Mouse (Mus musculus): ENCODE measurements around the gene Il13. TPM values are rescaled to one million over a fixed set of nuclear protein-coding genes. Genes with fewer than 3 reads are reported as not detected.

Gene Il13
- polyA plus RNA-seq (2012; rRNA removed): 0.09 TPM in 1 of 2 replicates, not detected in the other

DNA sequence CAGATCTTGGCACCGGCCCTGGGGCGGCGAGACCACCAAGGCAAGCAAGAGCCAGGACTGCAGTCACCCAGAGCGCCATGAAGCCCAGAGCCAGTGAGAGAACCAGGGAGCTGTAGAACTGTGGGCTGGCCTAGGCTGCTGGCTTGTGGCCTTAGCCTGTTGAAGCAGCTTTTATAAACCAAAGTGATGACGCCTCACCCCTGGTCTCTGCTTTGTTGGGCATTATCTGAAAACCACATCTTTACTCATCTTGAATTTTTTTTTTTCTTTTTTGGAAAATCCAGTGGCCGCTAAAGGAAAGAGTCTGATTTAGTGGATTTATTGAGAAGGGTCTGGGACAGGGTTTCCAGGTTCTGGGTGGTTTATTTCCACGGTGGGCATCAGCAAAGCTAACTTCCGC lies at the start of gene Il13:
Gene Il13 (minus strand): TSS at position 147 of the 400 bp plus-strand sequence.
- 96% methylated on average over 8 of the region's 8 CpGs for WGBS
- no peak for DNase-seq (ENCODE audit: low read depth, low spot score)

- WGBS: 86% methylated on average over 9 of the region's 9 CpGs
- no peak for DNase-seq (ENCODE audit: low read depth, low spot score)
These were observed 48.6 kb upstream of the Il13 start for GRCm38 (mm10) chr11:53682994-53683530.

DNA sequence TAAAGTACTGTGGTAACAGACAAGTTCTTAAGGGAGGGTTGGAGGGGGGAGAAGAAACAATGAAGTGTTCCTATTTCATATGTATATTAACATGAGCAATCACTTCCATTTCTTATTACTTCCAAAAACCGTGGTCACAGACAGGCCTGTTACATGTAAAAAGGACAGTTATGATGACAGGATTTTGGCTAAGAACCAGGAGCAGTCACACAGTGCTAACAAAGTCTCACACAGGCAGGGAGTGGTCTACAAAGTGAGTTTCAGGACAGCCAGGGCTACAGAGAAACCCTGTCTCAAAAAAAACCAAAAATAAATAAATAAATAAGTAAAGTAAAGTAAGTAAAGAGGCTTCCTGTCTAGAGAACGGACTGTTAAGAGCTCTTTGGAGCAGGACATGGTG lies 47.7 kb upstream of the Il13 start:
- DNase-seq (ENCODE audit: low read depth, low spot score): no peak
- WGBS: 78% methylated on average over 2 of the region's 2 CpGs

DNA sequence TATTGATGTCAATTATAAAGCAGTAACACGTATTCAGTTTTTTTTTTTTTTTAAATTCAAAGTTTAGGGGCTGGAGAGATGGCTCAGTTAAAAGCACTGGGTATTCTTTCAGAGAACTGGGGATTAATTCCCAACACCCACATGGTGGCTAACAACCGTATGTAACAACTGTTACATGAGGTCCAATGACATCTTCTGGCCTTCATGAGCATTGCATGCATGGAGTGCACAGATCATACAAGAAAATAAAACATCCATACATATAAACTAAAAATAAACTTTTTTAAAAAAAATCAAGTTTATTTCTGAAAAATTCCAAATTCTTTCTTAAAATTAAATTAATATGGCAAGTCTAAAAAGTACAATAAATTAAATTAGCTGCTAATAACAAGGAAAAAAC lies 47.2 kb upstream of the Il13 start:
- 97% methylated on average over 2 of the region's 2 CpGs for WGBS
- DNase-seq (ENCODE audit: low read depth, low spot score): no peak

- no peak for DNase-seq (ENCODE audit: low read depth, low spot score)
- WGBS: 78% methylated on average over 4 of the region's 4 CpGs
These were observed 45.6 kb upstream of the Il13 start for GRCm38 (mm10) chr11:53680141-53680540.

GRCm38 (mm10) chr11:53671414-53671813 lies 36.9 kb upstream of the Il13 start:
- 95% methylated on average over 4 of the region's 4 CpGs for WGBS
- DNase-seq (ENCODE audit: low read depth, low spot score): no peak

DNA sequence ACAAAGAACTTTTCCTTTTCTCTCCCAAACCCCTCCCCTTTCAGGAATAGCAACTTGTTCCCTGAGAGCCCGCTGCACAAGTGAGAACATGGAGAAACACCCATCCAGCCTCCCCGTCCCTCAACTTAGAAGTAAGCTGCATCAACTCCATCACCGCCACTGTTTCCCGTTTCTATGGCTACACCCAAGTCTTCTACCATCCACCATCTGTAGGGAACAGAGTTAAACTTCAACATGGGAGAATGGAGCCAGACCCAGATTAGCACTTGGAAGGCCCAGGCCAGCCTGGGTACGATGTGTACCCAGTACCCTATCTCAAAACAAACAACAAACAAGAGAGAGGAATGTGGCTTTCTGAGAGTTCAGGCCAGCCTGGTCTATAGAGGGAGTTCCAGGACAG lies 29.6 kb upstream of the Il13 start:
- DNase-seq (ENCODE audit: low read depth, low spot score): no peak
- 81% methylated on average over 5 of the region's 5 CpGs for WGBS

DNA sequence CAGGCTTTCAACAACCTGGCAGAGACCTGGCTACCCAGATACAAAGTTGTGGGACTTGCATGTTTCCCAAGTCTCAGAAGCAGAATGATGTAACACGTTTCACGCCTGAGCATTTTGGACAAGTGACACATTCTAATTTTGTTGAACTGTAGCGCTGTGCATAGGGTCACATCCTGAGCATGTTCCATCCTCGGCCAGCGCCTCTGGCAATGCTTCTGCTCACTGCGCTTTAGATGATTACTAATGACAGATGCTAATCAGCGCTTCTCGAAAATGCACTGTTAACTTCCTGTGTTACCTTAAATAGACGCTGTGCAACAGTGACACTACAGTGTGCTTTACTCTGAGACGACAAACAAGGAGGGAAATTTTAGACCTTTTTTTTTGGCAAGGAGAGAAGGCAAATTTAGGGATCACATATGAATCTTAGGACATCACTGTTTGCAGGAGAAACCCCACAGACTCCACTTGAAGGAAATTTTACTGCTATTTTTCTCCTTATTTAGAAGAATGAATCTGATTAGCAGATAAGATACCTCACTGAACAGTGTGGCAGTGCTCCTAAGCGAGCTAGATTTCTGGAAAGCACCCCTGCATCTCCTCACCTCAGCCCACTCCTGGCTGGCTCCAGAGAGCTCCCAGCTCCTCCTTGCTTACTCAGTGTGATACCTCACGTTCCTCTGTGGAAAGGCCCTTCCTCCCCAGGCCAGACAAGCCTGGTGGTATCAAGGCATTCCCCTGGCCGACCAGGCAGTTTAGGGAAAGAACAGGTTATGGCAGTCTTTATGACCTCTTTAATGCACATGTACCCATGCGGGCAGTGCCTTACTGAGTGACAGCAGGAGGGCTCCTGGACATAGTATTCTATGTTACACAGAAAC lies 28.5 kb upstream of the Il13 start:
- WGBS: 75% methylated on average over 14 of the region's 14 CpGs
- DNase-seq (ENCODE audit: low read depth, low spot score): no peak

GRCm38 (mm10) chr11:53657828-53658227 lies 23.3 kb upstream of the Il13 start:
- no peak for DNase-seq (ENCODE audit: low read depth, low spot score)
- 91% methylated on average over 6 of the region's 6 CpGs for WGBS

- WGBS: 91% methylated on average over 8 of the region's 8 CpGs
- no peak for DNase-seq (ENCODE audit: low read depth, low spot score)
These were observed 22.9 kb upstream of the Il13 start for GRCm38 (mm10) chr11:53657381-53657780.

DNA sequence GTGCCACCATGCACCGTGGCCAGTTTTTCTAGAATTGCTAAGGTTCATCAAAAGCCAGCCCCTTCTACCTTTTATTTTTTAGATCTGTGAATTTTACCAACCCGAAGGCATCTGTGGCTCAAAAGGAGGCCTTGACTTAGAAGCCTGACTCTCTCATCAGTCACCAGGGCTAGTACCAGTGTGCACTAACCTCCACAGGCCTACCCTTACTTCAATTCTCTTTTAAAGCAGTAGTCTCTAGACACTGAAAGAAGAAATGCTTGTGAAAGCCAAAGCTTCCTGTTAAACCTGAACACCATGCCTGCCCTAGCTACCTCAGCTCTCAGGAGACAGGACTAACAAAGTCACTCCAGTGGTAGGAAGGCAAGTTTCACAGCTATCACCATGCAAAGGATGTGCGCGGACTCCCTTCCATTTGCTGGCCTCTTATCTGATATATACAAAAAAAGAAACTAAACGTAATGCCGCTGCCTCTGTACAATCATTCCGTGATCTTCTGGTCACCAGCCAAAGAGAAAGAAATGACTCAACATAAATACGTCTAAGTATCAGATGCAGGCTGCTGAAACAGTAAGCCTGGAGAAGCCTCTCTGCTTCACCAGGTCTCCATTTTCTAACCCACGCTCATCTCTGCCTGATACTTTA lies 22.2 kb upstream of the Il13 start:
- WGBS: 78% methylated on average over 9 of the region's 9 CpGs
- DNase-seq (ENCODE audit: low read depth, low spot score): no peak

DNA sequence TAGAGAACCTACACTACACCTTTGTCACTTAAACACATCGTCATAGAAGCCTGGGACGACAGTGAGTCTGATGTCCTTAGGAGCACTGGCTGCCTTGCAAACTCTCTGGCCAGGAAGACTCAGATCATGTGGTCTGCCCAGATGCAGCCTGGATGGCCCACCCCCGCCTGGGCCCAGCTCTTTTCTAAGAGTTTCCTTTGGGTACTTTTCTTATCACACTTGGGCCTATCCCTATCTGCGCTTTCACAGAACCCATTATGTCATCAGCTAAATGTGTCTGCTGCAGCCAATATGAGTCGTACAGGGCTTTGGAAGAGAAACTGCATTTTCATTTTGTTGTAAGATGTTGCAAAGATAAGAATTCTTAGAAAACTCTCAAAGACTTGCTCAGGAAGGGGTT lies 20.5 kb upstream of the Il13 start:
- DNase-seq (ENCODE audit: low read depth, low spot score): no peak
- 87% methylated on average over 5 of the region's 5 CpGs for WGBS

- DNase-seq (ENCODE audit: low read depth, low spot score): no peak
- WGBS: 83% methylated on average over 2 of the region's 2 CpGs
These were observed 17.9 kb upstream of the Il13 start for GRCm38 (mm10) chr11:53652427-53652826.

DNA sequence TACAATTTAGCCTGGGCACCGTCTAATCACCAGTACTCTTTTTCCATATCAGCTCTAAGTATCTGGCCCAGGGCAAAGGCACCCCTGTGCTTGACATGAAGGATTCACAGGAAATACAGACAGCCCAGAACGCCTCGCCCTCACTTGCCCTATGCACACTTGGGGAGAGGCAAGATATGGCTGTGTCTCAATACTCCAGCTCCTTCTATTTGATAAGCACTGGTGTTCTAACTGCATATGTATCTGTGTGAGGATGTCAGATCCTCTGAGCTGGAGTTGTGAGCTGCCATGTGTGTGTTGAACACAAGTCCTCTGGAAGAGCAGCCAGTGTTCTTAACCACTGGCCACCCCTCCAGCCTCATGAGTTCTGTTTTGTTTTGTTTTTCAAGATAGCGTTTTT lies 16.9 kb upstream of the Il13 start:
- 93% methylated on average over 4 of the region's 4 CpGs for WGBS
- no peak for DNase-seq (ENCODE audit: low read depth, low spot score)

- DNase-seq (ENCODE audit: low read depth, low spot score): no peak
- 68% methylated on average over 5 of the region's 5 CpGs for WGBS
These were observed 9.5 kb upstream of the Il13 start for GRCm38 (mm10) chr11:53644017-53644416.

DNA sequence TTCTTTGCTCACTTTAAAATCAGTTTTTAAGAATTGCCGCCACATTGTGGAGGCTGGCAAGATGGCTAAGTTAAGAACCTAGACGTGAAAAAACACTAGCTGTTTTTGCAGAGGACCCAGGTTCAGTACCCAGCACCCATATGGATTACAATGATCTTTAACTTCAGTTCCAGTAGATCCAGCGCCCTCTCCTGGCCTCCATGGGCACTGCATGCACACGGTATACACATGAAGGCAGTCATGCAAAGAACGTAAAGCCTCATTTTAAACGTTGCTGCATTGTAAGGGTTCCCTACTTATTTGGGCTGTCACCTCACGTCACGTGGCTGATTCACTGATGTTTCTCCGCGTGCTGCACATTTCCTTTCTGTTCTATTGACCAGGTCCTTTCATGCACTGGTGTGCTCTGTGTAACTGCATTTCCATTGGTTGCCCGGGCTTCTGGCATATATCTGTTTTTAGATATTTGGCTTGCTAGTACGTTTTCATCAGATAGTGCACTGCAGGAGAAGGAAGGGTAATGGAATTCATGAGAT lies 8.3 kb upstream of the Il13 start:
- no peak for DNase-seq (ENCODE audit: low read depth, low spot score)
- WGBS: 81% methylated on average over 12 of the region's 12 CpGs

DNA sequence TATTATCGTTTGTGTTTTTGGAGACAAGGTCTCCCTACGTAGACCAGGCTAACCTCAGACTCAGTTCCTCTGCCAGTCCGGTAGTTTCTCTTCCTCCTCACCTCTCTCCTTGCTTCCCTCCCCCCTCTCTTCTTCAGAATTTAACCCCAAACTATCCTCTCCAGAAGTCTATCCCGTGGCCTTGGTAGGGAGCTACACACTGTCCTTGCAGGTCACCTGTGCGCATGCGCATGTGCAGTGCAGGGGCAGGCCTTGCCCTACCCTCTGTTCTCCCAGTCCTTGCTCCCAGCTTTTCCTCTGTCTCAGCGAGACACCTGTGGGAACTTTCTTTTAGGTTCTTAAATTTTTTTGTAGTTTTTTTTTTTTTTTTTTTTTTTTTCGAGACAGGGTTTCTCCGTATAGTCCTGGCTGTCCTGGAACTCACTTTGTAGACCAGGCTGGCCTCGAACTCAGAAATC lies 3.3 kb upstream of the Il13 start:
- DNase-seq (ENCODE audit: low read depth, low spot score): no peak
- WGBS: 72% methylated on average over 10 of the region's 10 CpGs

GRCm38 (mm10) chr11:53637046-53637802 lies 2.7 kb upstream of the Il13 start:
- 41% methylated on average over 21 of the region's 21 CpGs for WGBS

GRCm38 (mm10) chr11:53636183-53636646 lies 1.7 kb upstream of the Il13 start:
- 4% methylated on average over 40 of the region's 40 CpGs for WGBS
- DNase-seq (ENCODE audit: low read depth, low spot score): no peak

More at GRCm38 (mm10) chr11:53637046-53637802, 2.7 kb upstream of the Il13 start:
- DNase-seq (ENCODE audit: low read depth, low spot score): no peak
